Mouse (Mus musculus): ENCODE measurements around the gene Camta1.

DNA sequence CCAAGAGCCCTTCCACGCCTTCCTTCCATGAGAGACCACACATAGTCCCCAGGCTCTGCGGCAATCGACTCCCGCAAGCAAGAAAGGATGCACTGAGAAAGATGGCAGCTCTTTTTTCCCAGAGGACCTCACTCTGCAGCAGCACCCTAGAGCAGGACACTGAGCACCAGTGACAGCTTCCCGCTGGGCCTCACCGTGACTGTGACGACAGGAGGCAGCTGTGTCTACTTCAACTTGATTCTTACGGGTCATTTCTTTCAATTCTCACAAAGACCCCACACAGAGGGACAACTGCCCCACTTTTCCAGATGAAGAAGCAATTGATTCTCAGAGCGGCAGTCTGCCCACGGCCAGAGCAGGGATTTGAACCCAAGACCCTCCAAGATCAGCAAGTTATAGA lies 516.9 kb downstream of the Camta1 start:
- TF ChIP-seq POLR2A (IDR thresholded peaks at IDR 0.05; ENCODE audit: low read depth, low read length) (no peak), CTCF (conservative IDR thresholded peaks at IDR 0.05; ENCODE audit: insufficient read depth, insufficient read length, low read depth, low read length) (no peak)
